Mouse (Mus musculus): ENCODE results near the gene Hist1h4f. TPM values are rescaled to one million over a fixed set of nuclear protein-coding genes. Genes with fewer than 3 reads are reported as not detected.

The Hist1h4f gene
- polyA plus RNA-seq, 1 experiment from 2014 or later: 1.6 TPM

- ATAC-seq: peak; percentile 58
- H3K9ac ChIP-seq: 0 out of 2 replicates have a peak overlapping the region, but pooled peaks have one; percentile 39
- H3K27me3 ChIP-seq (replicated peaks): 0 out of 2 replicates have a peak, but pooled peaks cover 2% of the 10 kb centered on the region
- peaks cover 65% of the 10 kb centered on the region for H3K4me1 ChIP-seq
- H3K4me3 ChIP-seq: peak overlapping the region; percentile 60
- H3K27ac ChIP-seq: peak overlapping the region; percentile 62
- H3K4me2 ChIP-seq: peak overlapping the region; percentile 82
- H3K36me3 ChIP-seq: no peaks in the 10 kb centered on the region
- no peaks in the 10 kb centered on the region for H3K9me3 ChIP-seq (replicated peaks)
- 6% methylated on average over 14 of the region's 14 CpGs for WGBS (ENCODE audit: insufficient replicate concordance)
These were observed 44.5 kb downstream of the Hist1h4f start for GRCm38 (mm10) chr13:23506819-23507515.

- WGBS (ENCODE audit: insufficient replicate concordance): 1% methylated on average over 13 of the region's 13 CpGs
- peaks cover 65% of the 10 kb centered on the region for H3K4me1 ChIP-seq
- H3K4me3 ChIP-seq: peak overlapping the region; percentile 60
- H3K9ac ChIP-seq: peak overlapping the region; percentile 75
- H3K27me3 ChIP-seq (replicated peaks): 0 out of 2 replicates have a peak, but pooled peaks cover 2% of the 10 kb centered on the region
- no peaks in the 10 kb centered on the region for H3K36me3 ChIP-seq
- peak overlapping the region; percentile 82 for H3K4me2 ChIP-seq
- no peaks in the 10 kb centered on the region for H3K9me3 ChIP-seq (replicated peaks)
- peak; percentile 39 for ATAC-seq
- peak overlapping the region; percentile 62 for H3K27ac ChIP-seq
These were observed 45.1 kb downstream of the Hist1h4f start for GRCm38 (mm10) chr13:23506351-23506750.

- H3K27me3 ChIP-seq (replicated peaks): 0 out of 2 replicates have a peak, but pooled peaks cover 2% of the 10 kb centered on the region
- 5% methylated on average over 14 of the region's 14 CpGs for WGBS (ENCODE audit: insufficient replicate concordance)
- H3K4me2 ChIP-seq: peak overlapping the region; percentile 82
- no peaks in the 10 kb centered on the region for H3K36me3 ChIP-seq
- H3K27ac ChIP-seq: peak overlapping the region; percentile 46
- H3K9ac ChIP-seq: peak overlapping the region; percentile 75
- peak overlapping the region; percentile 60 for H3K4me3 ChIP-seq
- H3K4me1 ChIP-seq: peaks cover 65% of the 10 kb centered on the region
- ATAC-seq: peak; percentile 46; the same call in 1 of the 2 replicates
- H3K9me3 ChIP-seq (replicated peaks): no peaks in the 10 kb centered on the region
These were observed 45.6 kb downstream of the Hist1h4f start for GRCm38 (mm10) chr13:23505662-23506345.

- Histone ChIP-seq H3K4me2 (peak overlapping the region; percentile 52), H3K27me3 (replicated peaks) (no peaks in the 10 kb centered on the region), H3K9ac (0 out of 2 replicates have a peak overlapping the region, but pooled peaks have one; percentile 39), H3K9me3 (replicated peaks) (no peaks in the 10 kb centered on the region), H3K4me3 (peak overlapping the region; percentile 37; the same call in 1 of the 2 replicates), H3K36me3 (no peaks in the 10 kb centered on the region), H3K27ac (peak overlapping the region; percentile 60; the same call in 1 of the 2 replicates), H3K4me1 (peaks cover 74% of the 10 kb centered on the region)
- no peak for ATAC-seq
- 1% methylated on average over 9 of the region's 9 CpGs for WGBS (ENCODE audit: insufficient replicate concordance)
These were observed 47.7 kb downstream of the Hist1h4f start for GRCm38 (mm10) chr13:23503797-23504196.

GRCm38 (mm10) chr13:23502916-23503315 lies 48.5 kb downstream of the Hist1h4f start:
- no peak overlapping the region for H3K9ac ChIP-seq
- ATAC-seq: no peak
- H3K9me3 ChIP-seq (replicated peaks): no peaks in the 10 kb centered on the region
- no peak overlapping the region for H3K4me3 ChIP-seq
- no peak overlapping the region for H3K27ac ChIP-seq
- no peaks in the 10 kb centered on the region for H3K27me3 ChIP-seq (replicated peaks)
- peak overlapping the region; percentile 63; the same call in 1 of the 2 replicates for H3K4me2 ChIP-seq
- peaks cover 78% of the 10 kb centered on the region for H3K4me1 ChIP-seq
- H3K36me3 ChIP-seq: no peaks in the 10 kb centered on the region
- 63% methylated on average over 4 of the region's 4 CpGs for WGBS (ENCODE audit: insufficient replicate concordance)

- peak overlapping the region; percentile 63 for H3K4me2 ChIP-seq
- 24% methylated on average over 9 of the region's 9 CpGs for WGBS (ENCODE audit: insufficient replicate concordance)
- ATAC-seq: no peak
- peaks cover 80% of the 10 kb centered on the region for H3K4me1 ChIP-seq
- H3K36me3 ChIP-seq: no peaks in the 10 kb centered on the region
- no peaks in the 10 kb centered on the region for H3K9me3 ChIP-seq (replicated peaks)
- peak overlapping the region; percentile 54 for H3K9ac ChIP-seq
- H3K27me3 ChIP-seq (replicated peaks): no peaks in the 10 kb centered on the region
- peak overlapping the region; percentile 42 for H3K4me3 ChIP-seq
- peak overlapping the region; percentile 37; the same call in 1 of the 2 replicates for H3K27ac ChIP-seq
These were observed 49.3 kb downstream of the Hist1h4f start for GRCm38 (mm10) chr13:23502031-23502567.

- H3K9me3 ChIP-seq (replicated peaks): no peaks in the 10 kb centered on the region
- 20% methylated on average over 5 of the region's 5 CpGs for whole genome bisulfite sequencing (ENCODE audit: insufficient replicate concordance)
- peak overlapping the region; percentile 42 for H3K4me3 ChIP-seq
- H3K27me3 ChIP-seq (replicated peaks): no peaks in the 10 kb centered on the region
- H3K27ac ChIP-seq: no peak overlapping the region; the same call in 1 of the 2 replicates
- H3K36me3 ChIP-seq: no peaks in the 10 kb centered on the region
- no peak for ATAC-seq
- H3K4me1 ChIP-seq: peaks cover 77% of the 10 kb centered on the region
- H3K9ac ChIP-seq: peak overlapping the region; percentile 54
- peak overlapping the region; percentile 63 for H3K4me2 ChIP-seq
These were observed 49.9 kb downstream of the Hist1h4f start for GRCm38 (mm10) chr13:23501511-23501910.

Small RNA genes within 50 kb of the gene (microRNA-seq; reads per million reads assigned to microRNA genes)
- gene Gm44297: 2.8 reads per million
- gene Gm44359: not detected
- gene Gm44394: not detected
- 4.9 reads per million, percentile 8 among the genes with 10 or more reads in this experiment for gene n-TStga1

Other genes with a start within 250 kb of the Hist1h4f start
- gene Zfp322a, start 182.4 kb downstream of the Hist1h4f start, polyA plus RNA-seq (2016; fragmentation: Nextera tagmentation; extraction: Ambion mirVana): 19.5 and 21.6 TPM in 2 replicates
- gene Abt1, start 127.8 kb downstream of the Hist1h4f start, polyA plus RNA-seq (2016; fragmentation: Nextera tagmentation; extraction: Ambion mirVana): 8.8 and 9.6 TPM in 2 replicates
- 1.9 and 2.5 TPM in 2 replicates for gene Btn1a1, start 85.7 kb downstream of the Hist1h4f start, polyA plus RNA-seq (2016; fragmentation: Nextera tagmentation; extraction: Ambion mirVana)
- 0.07 TPM in 1 of 2 replicates, not detected in the other for gene Btn2a2, start 62.8 kb downstream of the Hist1h4f start, polyA plus RNA-seq (2016; fragmentation: Nextera tagmentation; extraction: Ambion mirVana)
- 4.4 and 4.7 TPM in 2 replicates for gene Hist1h4h, start 20.6 kb downstream of the Hist1h4f start, polyA plus RNA-seq (2016; fragmentation: Nextera tagmentation; extraction: Ambion mirVana)
- 7.8 and 13.9 TPM in 2 replicates for gene Hist1h2af, start 17.7 kb downstream of the Hist1h4f start, polyA plus RNA-seq (2016; fragmentation: Nextera tagmentation; extraction: Ambion mirVana)
- 12.9 and 16.3 TPM in 2 replicates for gene Hist1h3g, start 16.2 kb downstream of the Hist1h4f start, polyA plus RNA-seq (2016; fragmentation: Nextera tagmentation; extraction: Ambion mirVana)
- gene Hist1h2bh, start 8.3 kb downstream of the Hist1h4f start, polyA plus RNA-seq (2016; fragmentation: Nextera tagmentation; extraction: Ambion mirVana): 1.4 and 1.5 TPM in 2 replicates
- gene Hist1h3f, start 7.6 kb downstream of the Hist1h4f start, polyA plus RNA-seq (2016; fragmentation: Nextera tagmentation; extraction: Ambion mirVana): 1.3 and 1.6 TPM in 2 replicates
- 0.89 and 0.93 TPM in 2 replicates for gene Hist1h1d, start 1.6 kb upstream of the Hist1h4f start, polyA plus RNA-seq (2016; fragmentation: Nextera tagmentation; extraction: Ambion mirVana)
- 4.9 and 6.2 TPM in 2 replicates for gene Hist1h3e, start 10.7 kb upstream of the Hist1h4f start, polyA plus RNA-seq (2016; fragmentation: Nextera tagmentation; extraction: Ambion mirVana)
- 106 and 109 TPM in 2 replicates for gene Hist1h2ae, start 19.6 kb upstream of the Hist1h4f start, polyA plus RNA-seq (2016; fragmentation: Nextera tagmentation; extraction: Ambion mirVana)
- gene Hist1h2bg, start 19.7 kb upstream of the Hist1h4f start, polyA plus RNA-seq (2016; fragmentation: Nextera tagmentation; extraction: Ambion mirVana): 10.7 and 14.4 TPM in 2 replicates
- 7.1 and 9.9 TPM in 2 replicates for gene Hist1h2bf, start 22.5 kb upstream of the Hist1h4f start, polyA plus RNA-seq (2016; fragmentation: Nextera tagmentation; extraction: Ambion mirVana)
- 1.2 and 3.1 TPM in 2 replicates for gene Hist1h2ad, start 22.7 kb upstream of the Hist1h4f start, polyA plus RNA-seq (2016; fragmentation: Nextera tagmentation; extraction: Ambion mirVana)
- gene Hist1h3d, start 24.1 kb upstream of the Hist1h4f start, polyA plus RNA-seq (2016; fragmentation: Nextera tagmentation; extraction: Ambion mirVana): 5.3 and 6.2 TPM in 2 replicates
- gene Hist1h4d, start 29.9 kb upstream of the Hist1h4f start, polyA plus RNA-seq (2016; fragmentation: Nextera tagmentation; extraction: Ambion mirVana): 128 and 134 TPM in 2 replicates
- 2.1 and 2.2 TPM in 2 replicates for gene Hist1h2be, start 69.5 kb upstream of the Hist1h4f start, polyA plus RNA-seq (2016; fragmentation: Nextera tagmentation; extraction: Ambion mirVana)
- 26.5 and 27.9 TPM in 2 replicates for gene Hist1h1e, start 70.9 kb upstream of the Hist1h4f start, polyA plus RNA-seq (2016; fragmentation: Nextera tagmentation; extraction: Ambion mirVana)
- gene Hist1h2ac, start 132.3 kb upstream of the Hist1h4f start, polyA plus RNA-seq (2016; fragmentation: Nextera tagmentation; extraction: Ambion mirVana): 0.91 and 1.3 TPM in 2 replicates
- 75.3 and 75.6 TPM in 2 replicates for gene Hist1h2bc, start 132.6 kb upstream of the Hist1h4f start, polyA plus RNA-seq (2016; fragmentation: Nextera tagmentation; extraction: Ambion mirVana)
- not detected in 2 replicates for gene Hist1h1t, start 144.2 kb upstream of the Hist1h4f start, polyA plus RNA-seq (2016; fragmentation: Nextera tagmentation; extraction: Ambion mirVana)
- 8.6 and 11.6 TPM in 2 replicates for gene Hist1h4c, start 146.8 kb upstream of the Hist1h4f start, polyA plus RNA-seq (2016; fragmentation: Nextera tagmentation; extraction: Ambion mirVana)
- 4.9 and 5.7 TPM in 2 replicates for gene Hfe, start 159.2 kb upstream of the Hist1h4f start, polyA plus RNA-seq (2016; fragmentation: Nextera tagmentation; extraction: Ambion mirVana)
- 56.9 and 57.2 TPM in 2 replicates for gene Hist1h1c, start 187.2 kb upstream of the Hist1h4f start, polyA plus RNA-seq (2016; fragmentation: Nextera tagmentation; extraction: Ambion mirVana)
- gene Hist1h3c, start 194.0 kb upstream of the Hist1h4f start, polyA plus RNA-seq (2016; fragmentation: Nextera tagmentation; extraction: Ambion mirVana): 4.8 and 6.7 TPM in 2 replicates
- 4.6 and 5.5 TPM in 2 replicates for gene Hist1h2bb, start 195.1 kb upstream of the Hist1h4f start, polyA plus RNA-seq (2016; fragmentation: Nextera tagmentation; extraction: Ambion mirVana)
- 70.3 TPM in 2 replicates for gene Hist1h2ab, start 199.5 kb upstream of the Hist1h4f start, polyA plus RNA-seq (2016; fragmentation: Nextera tagmentation; extraction: Ambion mirVana)
- gene Hist1h3b, start 200.6 kb upstream of the Hist1h4f start, polyA plus RNA-seq (2016; fragmentation: Nextera tagmentation; extraction: Ambion mirVana): 15.2 and 16.6 TPM in 2 replicates
- gene Hist1h4b, start 205.4 kb upstream of the Hist1h4f start, polyA plus RNA-seq (2016; fragmentation: Nextera tagmentation; extraction: Ambion mirVana): 4.5 and 5.7 TPM in 2 replicates
- gene Hist1h4a, start 209.6 kb upstream of the Hist1h4f start, polyA plus RNA-seq (2016; fragmentation: Nextera tagmentation; extraction: Ambion mirVana): 0.44 and 0.93 TPM in 2 replicates
- 5.5 and 6.8 TPM in 2 replicates for gene Hist1h3a, start 210.7 kb upstream of the Hist1h4f start, polyA plus RNA-seq (2016; fragmentation: Nextera tagmentation; extraction: Ambion mirVana)
- 4.9 and 5.8 TPM in 2 replicates for gene Hist1h1a, start 212.0 kb upstream of the Hist1h4f start, polyA plus RNA-seq (2016; fragmentation: Nextera tagmentation; extraction: Ambion mirVana)
- gene Trim38, start 218.3 kb upstream of the Hist1h4f start, polyA plus RNA-seq (2016; fragmentation: Nextera tagmentation; extraction: Ambion mirVana): not detected in 2 replicates

Data from liver, embryonic 12.5 days (tissue).